Mouse (Mus musculus): Measurements from ENCODE around the gene Ppp1r37. TPM values are rescaled to one million over a fixed set of nuclear protein-coding genes. Genes with fewer than 3 reads are reported as not detected.

Ppp1r37 gene
- polyA plus RNA-seq, 1 experiment = 93.5 TPM

DNA sequence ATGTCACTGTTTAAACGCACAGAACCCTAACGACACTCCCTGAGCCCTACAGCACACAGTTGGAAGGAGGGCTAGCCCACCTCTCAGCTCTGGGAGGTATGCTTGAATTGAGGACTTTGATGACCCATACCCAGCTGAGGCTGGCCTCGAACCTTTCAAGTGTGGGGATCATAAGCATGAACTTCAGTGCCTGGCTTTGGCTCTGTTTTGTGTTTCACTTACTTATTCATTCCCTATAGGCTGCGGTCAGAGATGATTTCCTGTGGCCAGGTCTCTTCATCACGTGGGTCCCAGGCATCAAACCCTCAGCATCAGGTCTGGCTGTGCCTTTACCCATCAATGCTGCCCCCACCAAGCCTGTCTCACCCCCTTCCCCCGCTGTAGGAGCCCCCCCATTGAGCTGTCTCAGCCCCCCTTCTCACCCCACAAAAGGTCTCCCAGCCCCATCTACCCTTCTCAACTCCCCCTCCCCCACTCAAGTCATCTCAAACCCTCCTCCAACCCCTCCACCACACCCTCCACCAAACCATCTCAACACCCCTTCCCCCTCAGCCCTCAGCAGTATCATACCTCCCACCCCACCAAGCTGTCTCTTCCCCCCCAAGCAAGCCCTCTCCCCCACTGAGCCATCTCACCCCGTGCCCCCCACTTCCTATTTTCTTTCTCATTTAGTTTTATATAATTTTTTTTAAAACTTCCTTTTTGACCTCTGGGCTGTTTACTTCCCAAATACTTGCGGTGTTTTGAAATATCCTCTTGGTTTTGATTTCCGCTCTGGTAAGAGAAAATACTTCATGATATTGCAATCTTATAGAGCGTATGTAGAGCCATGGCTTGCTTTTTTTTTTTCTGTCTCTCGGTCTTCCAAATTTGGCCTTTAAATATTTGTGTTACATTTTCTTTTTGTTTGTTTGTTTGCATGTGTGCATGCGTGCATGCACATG lies 62.2 kb downstream of the Ppp1r37 start:
- WGBS = 10% methylated on average over 12 of the region's 12 CpGs
- H3K4me3 ChIP-seq (replicated peaks; ENCODE audit: control insufficient read depth, low read depth, low read length) = no peak overlapping the region
- TF ChIP-seq CTCF (IDR thresholded peaks at IDR 0.05; ENCODE audit: control insufficient read depth, insufficient read depth, low read length) (no peak), POLR2A (IDR thresholded peaks at IDR 0.05; ENCODE audit: borderline replicate concordance, control insufficient read depth, low read depth, low read length) (no peak)
- H3K27ac ChIP-seq (ENCODE audit: control insufficient read depth, insufficient read depth, low read depth, low read length, poor library complexity) = peak overlapping the region; percentile 61; the same call in 1 of the 2 replicates
- peaks cover 2% of the 10 kb centered on the region; the same call in 1 of the 2 replicates for H3K4me1 ChIP-seq (ENCODE audit: control insufficient read depth, insufficient read depth, low read length)

DNA sequence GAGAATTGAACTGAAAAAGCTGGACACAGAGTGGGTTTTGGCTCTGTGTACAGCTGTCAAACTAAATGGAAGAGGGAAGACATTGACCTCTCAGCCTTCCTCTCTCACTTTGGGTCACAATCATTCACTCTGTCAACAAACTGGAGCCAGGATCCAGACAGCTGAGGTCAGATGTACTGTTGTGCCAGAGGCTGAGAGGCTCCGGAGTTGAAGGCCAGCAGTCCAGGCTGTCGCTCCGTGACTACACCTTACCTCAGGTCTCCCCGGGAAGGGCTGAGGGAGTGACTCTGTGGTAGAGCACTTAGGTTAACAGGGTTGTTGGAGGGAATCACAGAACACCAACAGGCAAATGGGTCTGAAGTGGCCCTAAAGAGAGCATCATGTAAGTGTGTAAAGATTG lies 64.5 kb downstream of the Ppp1r37 start:
- Histone ChIP-seq H3K27ac (ENCODE audit: control insufficient read depth, insufficient read depth, low read depth, low read length, poor library complexity) (no peak overlapping the region), H3K4me1 (ENCODE audit: control insufficient read depth, insufficient read depth, low read length) (peaks cover 2% of the 10 kb centered on the region; the same call in 1 of the 2 replicates), H3K4me3 (replicated peaks; ENCODE audit: control insufficient read depth, low read depth, low read length) (no peak overlapping the region)
- 89% methylated on average over 4 of the region's 4 CpGs for WGBS
- TF ChIP-seq CTCF (IDR thresholded peaks at IDR 0.05; ENCODE audit: control insufficient read depth, insufficient read depth, low read length) (no peak), POLR2A (IDR thresholded peaks at IDR 0.05; ENCODE audit: borderline replicate concordance, control insufficient read depth, low read depth, low read length) (no peak)

DNA sequence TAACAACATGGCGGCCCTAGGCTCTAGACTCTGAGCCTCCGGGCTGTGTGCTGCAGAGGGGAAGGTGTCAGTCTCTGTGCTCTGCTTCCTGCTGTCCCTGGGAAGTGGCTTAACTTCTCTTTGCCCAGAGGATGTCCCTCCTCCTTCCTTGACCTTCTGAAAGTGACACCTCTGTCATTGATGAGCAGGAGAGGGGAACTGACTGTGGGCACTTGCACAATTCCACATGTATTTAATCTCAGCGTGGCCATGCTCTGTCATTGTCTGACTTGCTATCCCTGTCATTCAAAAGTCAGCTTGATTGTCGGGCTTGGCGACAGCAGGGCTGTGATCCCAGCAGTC lies 66.7 kb downstream of the Ppp1r37 start:
- H3K27ac ChIP-seq (ENCODE audit: control insufficient read depth, insufficient read depth, low read depth, low read length, poor library complexity) = no peak overlapping the region
- 56% methylated on average over 5 of the region's 5 CpGs for WGBS
- TF ChIP-seq CTCF (IDR thresholded peaks at IDR 0.05; ENCODE audit: control insufficient read depth, insufficient read depth, low read length) (no peak), POLR2A (IDR thresholded peaks at IDR 0.05; ENCODE audit: borderline replicate concordance, control insufficient read depth, low read depth, low read length) (no peak)
- H3K4me3 ChIP-seq (replicated peaks; ENCODE audit: control insufficient read depth, low read depth, low read length) = no peak overlapping the region
- peaks cover 2% of the 10 kb centered on the region; the same call in 1 of the 2 replicates for H3K4me1 ChIP-seq (ENCODE audit: control insufficient read depth, insufficient read depth, low read length)

DNA sequence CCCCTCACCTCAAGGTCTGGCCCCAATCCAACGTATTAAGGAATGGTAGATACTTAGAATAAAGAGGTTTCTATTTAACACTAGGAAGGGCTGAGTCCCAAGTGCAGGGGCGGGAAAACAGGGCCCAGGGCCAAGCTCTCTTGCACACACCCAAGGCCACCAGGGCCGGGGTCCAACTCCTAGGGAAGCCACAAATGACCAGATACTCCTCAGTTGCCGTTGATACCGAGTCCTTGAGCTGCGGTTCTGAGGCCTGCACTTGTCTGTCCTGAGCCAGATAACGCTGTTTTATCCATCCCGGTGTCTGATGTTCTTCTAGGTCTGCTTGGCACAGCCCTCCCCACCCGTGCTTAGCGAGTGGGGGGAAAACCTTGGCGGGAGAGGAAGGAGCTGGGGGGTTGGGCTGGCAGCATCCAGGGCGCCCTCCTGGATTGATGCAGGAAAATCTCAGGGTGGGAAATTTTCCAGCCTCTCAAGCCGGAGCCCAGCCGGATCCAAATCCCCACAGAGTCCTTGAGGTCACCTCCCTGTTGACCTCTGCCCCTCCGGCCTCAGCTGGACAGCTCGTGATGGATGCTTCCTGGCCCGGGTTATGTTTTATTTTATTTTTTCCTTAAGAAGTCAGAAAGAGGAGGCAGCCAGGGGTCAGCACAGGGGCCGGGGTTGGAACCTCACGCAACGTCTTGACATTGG lies 67.2 kb downstream of the Ppp1r37 start:
- 72% methylated on average over 20 of the region's 20 CpGs for WGBS

DNA sequence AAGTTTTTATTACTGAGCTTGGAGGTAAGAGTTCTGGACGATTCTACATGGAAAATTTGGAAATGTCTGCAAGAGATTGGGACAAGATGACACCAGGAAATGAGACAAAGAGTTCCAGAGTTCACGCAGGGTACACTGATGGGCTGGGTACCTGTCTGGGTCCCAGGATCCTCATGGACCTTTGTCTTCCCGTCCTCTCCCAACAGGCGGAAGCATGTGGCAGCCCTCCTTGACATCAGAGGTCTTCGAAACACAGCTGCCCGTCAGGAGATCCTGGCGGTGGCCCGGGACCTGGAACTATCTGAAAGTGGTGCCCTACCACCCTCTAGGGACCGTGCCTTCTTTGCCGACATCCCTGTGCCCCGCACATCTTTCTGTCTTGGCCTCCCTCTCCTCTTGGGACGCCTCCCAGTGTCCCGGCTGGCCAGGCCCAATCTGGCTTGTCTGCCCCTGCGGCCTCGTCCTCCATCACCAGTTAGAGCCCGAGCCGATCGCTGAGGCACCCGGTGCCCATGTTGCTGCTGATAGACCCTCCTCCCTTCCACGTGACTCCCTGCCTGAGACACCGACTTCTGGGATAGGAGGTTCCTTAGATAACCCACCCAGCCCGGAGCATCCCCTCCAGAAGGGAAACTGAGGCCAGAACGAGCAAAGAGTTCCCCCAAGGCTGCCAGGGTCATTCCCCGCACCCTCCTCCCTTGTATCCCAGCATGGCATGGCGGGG lies 68.0 kb downstream of the Ppp1r37 start:
- Histone ChIP-seq H3K27ac (ENCODE audit: control insufficient read depth, insufficient read depth, low read depth, low read length, poor library complexity) (no peak overlapping the region), H3K4me1 (ENCODE audit: control insufficient read depth, insufficient read depth, low read length) (no peaks in the 10 kb centered on the region; the same call in 1 of the 2 replicates), H3K4me3 (replicated peaks; ENCODE audit: control insufficient read depth, low read depth, low read length) (no peak overlapping the region)
- no peak for TF ChIP-seq CTCF (IDR thresholded peaks at IDR 0.05; ENCODE audit: control insufficient read depth, insufficient read depth, low read length)
- TF ChIP-seq POLR2A (IDR thresholded peaks at IDR 0.05; ENCODE audit: borderline replicate concordance, control insufficient read depth, low read depth, low read length) = no peak
- WGBS = 88% methylated on average over 25 of the region's 25 CpGs

More for the DNA sequence above, 67.2 kb downstream of the Ppp1r37 start:
- Histone ChIP-seq H3K4me3 (replicated peaks; ENCODE audit: control insufficient read depth, low read depth, low read length) (no peak overlapping the region), H3K27ac (ENCODE audit: control insufficient read depth, insufficient read depth, low read depth, low read length, poor library complexity) (no peak overlapping the region), H3K4me1 (ENCODE audit: control insufficient read depth, insufficient read depth, low read length) (peaks cover 2% of the 10 kb centered on the region; the same call in 1 of the 2 replicates)
- TF ChIP-seq CTCF (IDR thresholded peaks at IDR 0.05; ENCODE audit: control insufficient read depth, insufficient read depth, low read length) (no peak), POLR2A (IDR thresholded peaks at IDR 0.05; ENCODE audit: borderline replicate concordance, control insufficient read depth, low read depth, low read length) (no peak)

DNA sequence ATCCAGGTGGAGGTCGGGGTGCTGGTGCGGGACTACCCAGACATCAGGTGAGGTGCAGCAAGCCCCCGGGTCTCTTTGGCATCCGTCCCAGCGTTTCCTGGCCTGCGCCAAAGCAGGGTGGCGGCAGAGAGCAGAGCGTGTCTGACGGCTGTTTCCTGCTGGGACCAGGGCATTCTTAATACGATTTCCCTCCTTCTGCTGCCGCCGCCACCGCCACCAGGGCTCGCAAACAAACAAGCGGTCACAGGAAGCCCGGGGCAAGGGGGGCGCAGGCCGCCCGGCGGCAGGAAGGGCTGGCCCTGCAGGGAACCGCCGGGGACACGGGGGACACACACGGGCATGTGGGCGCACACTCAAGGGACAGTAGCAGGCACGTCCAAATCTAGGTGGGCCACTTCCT lies 71.1 kb downstream of the Ppp1r37 start:
- 2% methylated on average over 26 of the region's 26 CpGs for WGBS
- H3K27ac ChIP-seq (ENCODE audit: control insufficient read depth, insufficient read depth, low read depth, low read length, poor library complexity) = peak overlapping the region; percentile 39; the same call in 1 of the 2 replicates
- no peaks in the 10 kb centered on the region; the same call in 1 of the 2 replicates for H3K4me1 ChIP-seq (ENCODE audit: control insufficient read depth, insufficient read depth, low read length)
- peak overlapping the region; percentile 3 for H3K4me3 ChIP-seq (replicated peaks; ENCODE audit: control insufficient read depth, low read depth, low read length)
- TF ChIP-seq CTCF (IDR thresholded peaks at IDR 0.05; ENCODE audit: control insufficient read depth, insufficient read depth, low read length) (no peak), POLR2A (IDR thresholded peaks at IDR 0.05; ENCODE audit: borderline replicate concordance, control insufficient read depth, low read depth, low read length) (no peak; the same call in 1 of the 2 replicates)

DNA sequence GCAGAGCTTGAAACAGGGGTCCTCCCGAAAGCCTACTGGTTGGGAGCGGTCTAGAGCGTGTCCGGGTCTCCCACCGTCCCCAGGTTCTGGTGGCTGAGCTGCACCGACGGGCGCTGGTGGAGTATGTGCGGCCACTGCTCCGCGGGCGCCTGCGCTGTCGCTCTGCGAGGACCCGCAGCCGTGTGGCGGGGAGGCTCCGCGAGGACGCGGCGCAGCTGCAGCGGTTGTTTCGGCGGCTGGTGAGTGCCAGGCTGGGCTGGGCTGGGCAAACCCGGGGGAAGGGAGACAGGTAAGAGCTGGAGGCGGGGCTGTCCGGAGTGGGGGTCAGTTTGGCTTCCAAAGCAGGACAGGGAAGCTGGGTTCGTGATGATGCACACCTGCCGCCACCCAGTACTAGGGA lies 73.4 kb downstream of the Ppp1r37 start:
- 92% methylated on average over 31 of the region's 31 CpGs for WGBS

More for the DNA sequence above, 73.4 kb downstream of the Ppp1r37 start:
- TF ChIP-seq POLR2A (IDR thresholded peaks at IDR 0.05; ENCODE audit: borderline replicate concordance, control insufficient read depth, low read depth, low read length) (no peak), CTCF (IDR thresholded peaks at IDR 0.05; ENCODE audit: control insufficient read depth, insufficient read depth, low read length) (no peak)
- Histone ChIP-seq H3K27ac (ENCODE audit: control insufficient read depth, insufficient read depth, low read depth, low read length, poor library complexity) (no peak overlapping the region), H3K4me1 (ENCODE audit: control insufficient read depth, insufficient read depth, low read length) (no peaks in the 10 kb centered on the region; the same call in 1 of the 2 replicates), H3K4me3 (replicated peaks; ENCODE audit: control insufficient read depth, low read depth, low read length) (no peak overlapping the region)
